Mouse (Mus musculus): ENCODE measurements at regions not wholly inside any gene's neighbourhood (a gene's known extent, or its start where the extent isn't known, plus 50 kb on each side); places are given as distances from the start of the nearest gene placed in this dataset.

DNA sequence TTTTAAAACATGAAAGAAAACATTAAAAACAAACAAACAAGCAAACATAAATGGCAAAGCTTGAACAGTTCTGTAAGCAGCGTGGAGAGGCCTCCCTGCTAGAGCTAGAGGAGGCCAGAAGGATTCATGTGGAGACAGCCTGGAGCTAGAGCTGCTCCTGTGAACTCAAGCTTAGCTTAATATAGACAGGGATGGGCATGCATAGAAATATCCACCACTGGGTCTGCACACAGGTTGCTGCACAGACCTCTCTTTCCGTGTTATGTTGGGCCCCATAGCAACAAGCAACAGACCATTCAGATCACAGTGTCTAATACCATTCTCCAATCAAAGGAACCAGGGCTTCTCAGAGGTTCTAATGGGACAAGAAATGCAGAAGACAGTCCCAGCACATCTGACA lies 122.9 kb upstream of the Magi3 start:
- no peak for DNase-seq

DNA sequence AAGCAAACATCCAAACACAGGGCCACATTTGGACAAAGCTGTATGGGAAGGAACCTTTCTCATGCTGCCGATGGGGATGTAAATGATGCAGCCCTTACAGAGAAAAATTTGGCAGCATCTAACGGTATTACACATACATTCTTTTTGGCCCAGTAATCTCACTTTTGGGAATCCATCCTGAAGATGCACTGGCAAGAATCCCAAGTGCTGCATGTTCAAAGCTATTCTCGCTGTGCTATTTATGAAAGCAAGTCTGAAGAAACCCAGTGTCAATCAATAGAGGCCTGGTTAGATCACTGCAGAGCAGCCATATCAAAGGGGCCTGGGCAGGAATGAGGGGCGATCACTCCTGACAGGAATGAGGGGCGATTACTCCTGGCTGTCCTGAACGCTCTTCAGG lies 122.0 kb upstream of the Magi3 start:
- DNase-seq, result no peak

DNA sequence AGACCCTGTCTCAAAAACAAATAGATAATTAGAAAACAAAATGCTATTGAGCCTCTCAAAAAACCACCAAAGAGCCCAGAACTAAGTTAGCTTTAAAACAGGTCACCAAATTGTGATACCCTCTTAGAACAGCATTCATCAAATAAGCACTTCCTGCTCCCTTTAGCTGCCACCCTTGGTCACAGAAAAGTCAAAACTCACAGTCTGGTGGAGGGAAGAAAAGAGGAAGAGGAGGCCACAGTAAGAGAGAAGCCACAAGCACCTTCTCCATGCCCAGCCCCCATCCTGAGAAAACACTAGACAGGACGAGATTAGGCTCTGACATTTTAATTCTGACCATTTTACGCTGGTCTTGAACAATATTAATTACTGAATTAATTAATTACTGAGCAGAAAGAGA lies 120.2 kb upstream of the Magi3 start:
- DNase-seq, result no peak

DNA sequence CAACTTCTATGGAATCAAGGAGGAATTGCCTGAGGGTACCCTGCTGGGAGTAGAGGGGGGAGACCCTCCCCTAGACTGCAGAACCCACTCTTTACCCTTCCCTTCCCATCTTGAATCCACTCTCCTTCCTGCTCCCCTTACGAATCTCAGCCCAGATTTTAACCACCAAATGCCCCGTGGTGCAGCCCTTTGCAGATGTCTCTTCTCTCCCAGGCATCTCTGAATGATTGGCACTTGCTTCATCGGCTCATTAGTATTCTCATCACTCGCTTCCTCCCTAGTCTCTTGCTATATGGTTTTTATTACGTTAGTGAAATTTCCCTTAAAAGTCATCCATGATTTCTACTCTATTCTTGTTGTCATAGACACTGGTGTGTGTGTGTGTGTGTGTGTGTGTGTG lies 116.7 kb upstream of the Magi3 start:
- no peak for DNase-seq

DNA sequence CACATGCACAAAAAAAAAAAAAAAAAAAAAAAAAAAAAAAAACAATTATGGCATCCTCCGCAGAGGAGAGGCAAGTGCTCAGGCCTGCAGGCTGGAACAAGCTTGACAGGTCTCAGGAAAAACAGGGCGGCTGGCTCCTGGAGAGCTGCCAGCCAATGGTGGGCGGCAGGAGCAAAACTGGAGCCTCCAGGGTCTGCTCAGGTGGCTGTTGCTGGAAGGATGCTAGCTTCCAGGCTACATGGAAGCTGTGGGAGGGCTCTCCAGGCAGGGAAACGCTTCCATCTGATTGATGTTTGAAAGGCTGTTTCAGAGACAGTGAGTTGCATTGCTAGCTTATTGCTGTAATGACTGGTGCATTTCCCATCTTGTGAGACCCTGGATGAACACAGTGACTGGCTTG lies 116.1 kb upstream of the Magi3 start:
- DNase-seq, result no peak

DNA sequence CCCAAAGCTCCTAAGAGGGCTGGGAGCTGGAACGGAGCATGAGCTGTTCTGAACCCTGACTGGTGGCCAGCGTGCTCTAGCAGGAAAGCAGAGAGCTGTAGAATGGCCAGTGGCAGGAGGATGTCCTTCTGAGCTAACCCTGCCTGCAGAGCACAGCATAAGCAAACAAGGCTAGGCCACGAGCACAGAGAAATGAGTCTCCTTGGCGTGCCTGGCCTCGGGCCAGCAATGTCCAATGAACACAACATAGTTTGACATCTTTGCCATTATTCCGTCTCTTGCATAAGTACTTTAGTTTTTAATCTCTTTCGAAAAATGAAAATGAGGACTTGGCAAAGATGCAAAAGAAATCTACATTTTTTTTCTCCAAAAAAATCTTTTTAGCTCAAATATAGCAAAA lies 114.6 kb upstream of the Magi3 start:
- DNase-seq, result no peak

DNA sequence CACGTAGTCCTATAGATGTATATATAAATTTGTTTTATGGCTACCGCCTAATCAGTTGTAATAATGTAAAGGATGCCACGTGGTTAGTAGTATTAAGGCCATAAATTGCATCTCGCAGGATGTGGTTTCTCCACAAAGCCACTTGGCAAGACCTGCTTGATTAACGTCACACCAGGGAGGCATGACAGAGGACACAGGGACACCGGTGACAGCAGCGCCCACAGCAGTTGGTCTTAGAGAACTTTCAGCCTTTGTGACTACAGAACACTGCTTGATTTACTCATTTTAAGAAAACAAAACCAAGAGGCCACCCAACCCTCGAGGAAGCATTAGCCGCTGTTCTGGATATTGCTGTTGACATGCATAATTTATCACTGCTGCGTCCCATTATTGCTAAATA lies 113.2 kb upstream of the Magi3 start:
- DNase-seq, result no peak

DNA sequence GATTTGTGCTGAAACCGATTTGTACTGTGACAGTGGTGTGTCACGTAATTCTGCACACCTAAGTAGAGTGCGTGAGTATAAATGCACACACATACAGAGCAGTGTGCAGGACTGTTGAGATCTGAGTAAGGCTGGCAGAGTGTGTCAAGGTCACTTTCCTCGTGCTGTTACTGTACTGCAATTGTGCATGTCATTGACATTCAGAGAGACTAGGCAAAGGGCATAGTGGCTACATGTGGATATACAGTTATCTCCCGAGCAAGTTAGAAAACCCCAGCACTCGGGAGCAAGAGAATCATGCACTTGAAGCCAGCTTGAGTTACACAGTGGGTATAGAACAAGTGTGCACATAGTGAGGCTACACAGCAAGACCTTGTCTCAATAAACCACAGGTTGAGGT lies 110.5 kb upstream of the Magi3 start:
- DNase-seq, result no peak

DNA sequence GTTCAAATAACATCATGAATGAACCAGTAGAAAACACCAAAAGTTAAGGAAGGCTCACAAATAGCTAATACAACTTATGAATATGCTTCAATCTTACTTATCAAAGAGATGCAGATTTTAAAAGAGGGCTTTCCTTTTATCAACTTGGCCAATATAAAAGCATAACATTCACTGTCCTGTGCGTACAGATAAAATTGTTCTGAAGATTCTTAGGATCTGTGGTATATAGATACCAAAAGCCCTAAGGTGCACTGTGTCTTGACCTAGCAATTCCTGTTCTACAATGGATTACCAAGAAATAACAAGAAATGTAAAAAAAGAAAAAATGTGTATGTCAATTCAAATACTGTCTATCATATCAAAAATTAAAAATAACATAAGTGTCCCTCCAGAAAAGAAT lies 107.7 kb upstream of the Magi3 start:
- no peak for DNase-seq

DNA sequence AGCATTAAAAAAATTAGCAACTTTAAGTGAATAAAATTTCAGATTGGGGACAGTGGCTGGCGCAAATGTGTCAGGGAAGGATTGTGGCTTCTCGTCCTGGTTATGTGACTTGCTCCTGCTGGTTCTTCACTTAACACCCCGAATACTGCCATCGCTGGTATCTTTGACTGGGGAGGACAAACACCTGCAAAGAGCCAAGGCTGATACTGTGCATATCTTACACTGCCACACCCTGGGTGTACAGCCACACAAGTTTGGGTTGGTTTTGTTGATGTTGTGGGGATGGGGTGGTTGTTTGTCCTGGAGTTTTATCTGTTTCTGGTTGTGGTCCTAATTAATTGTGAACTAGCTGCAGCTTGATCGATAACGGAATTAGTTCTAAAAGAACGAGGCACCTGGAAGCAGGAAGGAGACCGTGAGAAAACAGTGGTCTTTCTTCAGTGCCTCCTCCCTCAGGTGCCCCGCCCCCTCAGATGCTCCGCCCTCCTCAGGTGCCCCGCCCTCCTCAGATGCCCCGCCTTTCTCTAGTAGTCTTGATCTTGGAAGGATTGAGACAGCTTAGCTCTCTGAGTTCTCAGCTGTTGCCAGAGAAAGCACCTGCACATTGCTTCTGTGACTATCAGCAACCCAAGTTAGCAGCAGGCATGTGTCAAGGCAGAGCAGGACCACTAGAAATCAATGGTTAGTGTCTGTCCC lies 107.0 kb upstream of the Magi3 start:
- no peak for DNase-seq

DNA sequence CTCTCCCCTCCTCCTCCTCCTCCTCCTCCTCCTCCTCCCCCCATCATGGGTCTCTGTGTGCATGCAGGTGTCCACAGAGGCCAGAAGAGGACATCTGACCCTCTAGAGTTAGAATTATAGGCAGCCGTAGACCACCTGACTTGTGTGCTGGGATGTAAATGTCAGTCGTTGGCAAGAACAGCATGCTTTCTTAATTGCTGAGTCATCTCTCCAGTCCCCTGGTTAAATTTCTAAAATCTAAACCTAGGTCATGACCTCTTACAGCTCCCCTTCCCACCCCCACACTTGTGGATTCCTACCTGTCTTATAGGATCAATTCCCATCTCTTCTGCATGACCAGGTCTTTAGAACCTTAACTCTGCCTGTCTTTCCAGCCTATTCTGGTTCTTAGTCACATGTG lies 102.4 kb upstream of the Magi3 start:
- no peak for DNase-seq

DNA sequence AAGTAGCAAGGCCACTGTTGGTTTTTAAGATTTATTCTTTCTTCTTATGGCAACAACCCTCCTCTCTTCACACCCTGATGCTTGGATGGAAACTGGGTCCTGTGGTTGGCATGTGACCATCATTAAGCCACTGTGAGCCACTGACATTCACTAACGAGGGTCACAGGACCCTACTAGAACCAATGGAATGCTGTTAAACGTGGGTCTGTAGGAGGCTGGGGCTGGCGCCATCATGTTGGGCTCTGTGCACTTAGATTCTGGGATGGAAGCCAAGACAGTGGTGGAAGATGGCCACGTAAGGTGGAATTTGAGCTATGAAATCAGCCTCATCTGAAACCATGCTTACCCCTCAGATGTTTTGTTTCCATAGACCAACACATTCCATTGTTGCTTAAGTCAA lies 100.2 kb upstream of the Magi3 start:
- no peak for DNase-seq

DNA sequence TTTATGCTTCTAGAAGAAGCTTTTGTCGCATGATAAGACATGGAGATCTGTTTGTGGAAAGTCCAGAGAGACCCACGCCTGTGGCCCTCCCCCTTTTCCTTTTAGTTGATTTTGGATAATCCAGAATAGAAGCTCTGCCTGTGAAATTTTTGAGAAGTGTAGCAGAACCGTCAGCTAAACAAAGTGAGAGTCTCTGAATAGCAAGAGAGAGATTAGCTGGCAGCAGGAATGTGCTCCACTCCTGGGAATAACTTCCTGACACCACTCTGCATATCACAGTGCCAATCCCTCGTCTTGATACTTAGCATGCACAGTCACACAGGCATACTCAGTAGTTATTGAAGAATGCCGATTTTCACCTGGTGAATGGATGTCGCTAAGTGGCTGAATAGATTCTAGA lies 99.2 kb upstream of the Magi3 start:
- no peak for DNase-seq

DNA sequence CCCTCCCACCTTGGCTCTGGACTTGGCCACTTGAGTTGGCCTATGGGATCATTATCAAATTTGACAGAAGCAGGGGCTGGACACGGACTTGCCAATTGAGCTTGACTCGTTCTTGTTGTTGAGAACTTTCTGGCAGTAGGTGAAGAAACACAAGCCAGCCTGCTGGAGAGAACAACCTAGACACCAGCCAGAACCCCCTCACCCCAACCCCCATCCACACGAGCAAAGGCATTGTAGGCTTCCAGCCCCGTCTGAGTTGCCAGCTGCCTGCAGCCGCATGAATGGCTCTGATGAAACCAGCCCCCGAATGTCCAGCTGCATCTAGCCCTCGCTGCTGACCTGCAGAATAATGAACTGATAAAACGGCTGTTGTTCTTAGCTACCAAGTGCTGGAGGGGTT lies 98.7 kb upstream of the Magi3 start:
- DNase-seq, result peak; percentile 42 to 55

DNA sequence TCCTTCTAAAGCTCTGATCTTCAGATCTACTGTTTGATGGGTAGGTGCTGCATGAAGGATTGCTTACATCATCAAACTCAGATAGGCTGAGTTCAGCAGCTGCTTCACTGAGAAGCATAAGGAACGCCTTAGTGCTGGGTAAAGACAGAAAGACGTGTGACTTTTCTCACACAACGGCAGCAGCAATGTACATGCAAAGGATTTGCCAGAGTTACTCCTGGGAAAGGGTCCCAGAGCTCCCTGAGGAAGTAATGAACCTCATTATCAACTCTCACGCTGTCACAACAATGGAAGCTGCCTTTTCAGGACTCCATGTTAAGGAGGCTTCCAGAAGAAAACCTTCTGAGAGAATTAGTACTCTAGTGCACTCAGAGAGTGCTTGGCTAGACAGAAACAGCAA lies 97.4 kb upstream of the Magi3 start:
- DNase-seq, result no peak

DNA sequence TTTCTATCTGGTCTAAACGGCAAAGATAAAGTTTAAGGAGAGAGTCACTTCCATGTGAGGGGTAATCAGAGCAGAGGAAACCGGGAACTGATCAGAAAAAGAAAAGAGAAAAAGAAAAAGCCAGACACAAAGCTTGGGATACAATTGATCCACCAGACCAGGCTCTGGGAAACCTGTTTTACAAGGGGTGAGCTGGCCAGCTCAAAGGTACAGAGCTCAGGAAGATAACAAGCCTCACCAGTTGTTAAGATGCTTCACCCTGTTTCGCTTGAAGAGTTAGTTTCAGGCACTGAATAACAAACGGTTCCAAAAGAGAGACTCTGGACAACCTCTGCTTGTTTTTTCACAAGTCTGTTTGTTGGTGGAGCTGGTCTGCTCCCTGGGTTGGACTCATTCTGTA lies 92.9 kb upstream of the Magi3 start:
- no peak for DNase-seq

DNA sequence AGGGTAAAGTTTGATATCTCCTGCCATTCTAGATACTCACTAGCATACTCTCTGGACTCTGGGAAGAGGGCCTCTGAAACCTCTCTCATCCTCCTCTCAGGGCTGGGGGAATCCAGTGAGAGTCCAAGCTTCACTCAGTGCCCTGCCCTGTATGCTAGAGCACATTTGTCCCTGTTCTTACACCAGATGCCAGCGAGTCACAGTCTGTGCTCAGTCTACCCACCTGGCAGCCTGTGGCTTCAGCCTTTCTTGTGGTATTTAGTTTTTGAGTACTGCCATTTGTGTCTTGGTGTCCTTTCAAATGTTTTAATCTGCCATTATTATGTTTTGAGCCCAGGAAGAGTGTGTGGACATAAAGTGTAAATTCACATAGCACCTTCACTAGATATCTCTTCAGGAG lies 86.8 kb upstream of the Magi3 start:
- no peak for DNase-seq

DNA sequence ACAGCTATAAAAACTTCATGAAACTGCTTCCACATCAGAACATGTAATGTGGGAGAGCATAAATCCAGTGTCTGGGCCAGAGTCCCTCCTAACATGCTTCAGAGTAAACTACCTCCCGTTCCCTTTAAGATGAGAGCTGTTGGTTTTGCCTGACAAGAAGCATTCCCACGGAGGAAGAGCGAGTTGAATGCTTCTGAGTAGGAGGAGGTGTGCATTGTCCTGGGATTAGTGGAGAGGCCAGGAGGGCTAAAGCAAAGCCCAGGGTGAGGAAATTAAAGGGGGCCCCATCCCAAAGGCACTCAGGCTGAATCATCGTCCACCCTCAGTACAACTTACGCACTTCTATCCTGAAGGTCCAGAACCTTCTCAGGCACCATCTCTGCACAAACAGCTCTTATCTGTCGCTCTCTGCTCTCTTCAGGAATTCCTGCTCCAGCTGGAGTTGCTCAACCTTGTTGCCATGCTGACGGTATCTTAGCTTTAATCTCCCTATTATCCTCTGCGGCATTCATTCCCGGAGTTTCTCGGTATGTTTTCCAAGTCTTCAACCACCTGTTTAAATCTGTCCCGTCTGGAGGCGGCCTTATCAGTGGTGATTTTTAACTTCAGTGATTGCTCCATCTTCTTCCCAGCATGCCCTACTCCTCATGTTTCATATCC lies 85.9 kb upstream of the Magi3 start:
- no peak for DNase-seq

DNA sequence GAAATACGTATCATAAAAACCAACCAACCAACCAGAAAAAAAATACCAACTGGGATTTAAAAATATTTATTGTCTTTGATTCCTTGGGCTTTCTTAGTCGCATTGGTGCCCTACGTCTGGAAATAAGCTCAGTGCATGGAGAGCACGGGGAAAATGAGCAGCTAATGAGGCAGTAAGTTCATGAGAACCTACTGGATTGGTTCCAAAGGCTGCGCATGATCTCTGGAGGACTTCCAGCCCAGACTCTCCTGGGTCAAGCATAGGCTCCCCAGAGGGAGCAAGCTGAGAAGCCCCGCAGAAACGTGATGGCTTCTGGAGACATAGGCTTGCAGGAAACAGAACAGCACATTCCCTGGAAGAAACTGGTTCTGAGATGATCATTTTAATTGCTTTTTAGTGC lies 83.4 kb upstream of the Magi3 start:
- no peak for DNase-seq

DNA sequence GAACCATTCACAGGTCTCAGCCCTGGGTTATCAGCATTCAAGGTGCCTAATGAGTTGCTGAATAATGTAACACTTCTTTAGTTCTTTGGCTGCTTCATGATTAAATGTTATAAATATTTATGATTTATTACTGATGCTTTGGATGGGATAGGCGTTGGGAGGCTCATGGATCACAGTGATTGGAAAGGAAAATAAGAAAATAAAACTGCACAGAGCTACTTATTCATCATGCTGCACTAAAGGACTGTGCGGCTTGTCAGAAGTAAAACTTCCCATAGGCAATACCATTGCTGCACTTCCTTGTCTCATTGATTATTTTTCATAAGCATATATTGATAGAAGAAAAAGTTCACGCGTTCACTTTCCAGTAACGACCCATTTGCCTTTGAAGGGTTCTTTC lies 80.0 kb upstream of the Magi3 start:
- DNase-seq, result no peak

DNA sequence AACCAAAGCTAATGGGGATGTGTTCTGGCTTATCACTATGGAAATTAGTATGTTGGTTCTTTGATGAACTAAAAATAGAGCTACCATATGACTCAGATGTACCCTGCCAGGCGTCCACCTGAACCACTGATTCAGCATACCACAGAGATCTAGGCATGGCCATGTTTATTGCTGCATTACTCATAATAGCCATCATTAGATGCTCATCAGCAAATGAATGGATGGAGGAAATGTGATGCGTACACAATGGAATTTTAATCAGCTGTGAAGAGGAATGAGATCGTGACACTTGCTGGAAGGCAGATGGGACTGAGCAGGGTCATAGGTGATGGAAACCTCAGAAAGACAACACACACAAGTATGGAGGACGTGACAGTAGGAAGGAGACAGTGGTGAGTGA lies 78.7 kb upstream of the Magi3 start:
- DNase-seq, result no peak

DNA sequence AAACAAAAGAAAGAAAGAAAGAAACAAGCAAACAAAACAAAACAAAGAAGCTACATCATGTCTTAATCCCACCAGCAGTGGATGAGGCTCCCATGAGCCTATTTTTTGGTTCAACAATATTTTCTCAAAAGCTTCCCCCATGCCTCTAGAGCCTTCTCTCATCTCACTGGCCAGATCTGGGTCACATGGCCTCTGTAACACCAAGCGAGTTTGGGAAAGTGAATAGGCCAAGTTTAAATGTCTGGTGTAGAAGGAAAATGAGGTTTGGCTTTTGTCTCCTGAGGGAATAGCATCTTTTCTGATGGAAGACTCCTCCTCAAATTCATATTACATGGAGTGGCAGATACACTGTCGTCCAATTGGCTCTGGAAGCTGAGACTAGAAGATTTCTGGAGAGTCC lies 78.2 kb upstream of the Magi3 start:
- DNase-seq, result no peak

DNA sequence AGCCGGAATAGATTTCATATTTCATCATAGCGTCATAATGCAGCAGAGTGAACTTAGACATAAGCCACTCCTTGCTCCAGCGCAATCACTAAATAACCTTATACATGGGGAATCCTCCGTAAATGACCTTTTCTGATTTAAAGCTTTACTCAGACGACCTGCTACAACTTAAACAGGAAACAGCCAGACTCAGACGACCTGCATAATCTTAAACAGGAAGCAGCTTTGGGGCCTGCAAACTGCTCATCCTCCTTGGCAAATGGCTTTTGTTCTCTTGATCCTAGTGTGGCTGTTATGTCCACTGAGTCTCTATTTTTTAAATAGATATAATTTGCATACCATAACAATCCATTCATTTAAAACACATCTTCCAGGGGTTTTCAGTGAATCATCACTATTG lies 76.9 kb upstream of the Magi3 start:
- DNase-seq, result no peak

DNA sequence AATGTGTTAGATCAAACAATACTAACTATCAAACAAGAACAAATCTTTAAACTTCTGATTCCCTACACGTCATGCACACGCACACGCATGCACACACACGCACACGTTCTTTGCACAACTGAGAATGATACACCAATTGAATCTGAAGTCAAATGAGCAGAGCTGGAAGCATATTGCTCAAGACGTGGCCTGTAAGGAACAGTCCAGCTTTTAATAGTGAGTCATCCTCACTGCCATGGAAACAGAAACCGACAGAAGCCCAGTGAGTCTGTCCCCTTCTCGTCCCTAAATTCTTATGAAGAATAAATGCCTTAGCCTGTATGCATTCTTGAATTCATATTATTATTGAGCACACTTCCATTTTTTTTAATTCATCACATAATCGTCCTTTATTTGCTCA lies 75.7 kb upstream of the Magi3 start:
- no peak for DNase-seq

Data from layer of hippocampus, postnatal 36 days (tissue).